Mouse (Mus musculus) brain, adult 2 months (tissue): ENCODE measurements around the gene Serpinb1a.
"Not testable (repeated sequence)": the region's sequence is repeated elsewhere in the genome, so short reads cannot be mapped to it uniquely, and the experiment has no call there.

Experiments used
- DNase-seq: peaks from one replicate; pipeline ENCODE4 v3.0.0; 2011; ENCODE audit warnings: low read depth, low spot score

Gene Serpinb1a

GRCm38 (mm10) chr13:32850668-32851404 lies at the start of gene Serpinb1a:
Gene Serpinb1a (minus strand): TSS chr13:32851185.
- DNase-seq, result peak; percentile 56

- DNase-seq, result peak; percentile 52
Measured at GRCm38 (mm10) chr13:32900639-32901038, 49.7 kb upstream of the Serpinb1a start.

GRCm38 (mm10) chr13:32899114-32899513 lies 48.1 kb upstream of the Serpinb1a start:
- not testable (repeated sequence) for DNase-seq

GRCm38 (mm10) chr13:32898111-32898510 lies 47.1 kb upstream of the Serpinb1a start, which contains the start of gene Serpinb1c:
Gene Serpinb1c (minus strand): TSS chr13:32898211.
- no peak for DNase-seq

- DNase-seq, result no peak
Measured at GRCm38 (mm10) chr13:32896931-32897330, 45.9 kb upstream of the Serpinb1a start.

- peak; percentile 48 for DNase-seq
Measured at GRCm38 (mm10) chr13:32884755-32885154, 33.8 kb upstream of the Serpinb1a start.

GRCm38 (mm10) chr13:32873862-32874261 lies 22.9 kb upstream of the Serpinb1a start:
- DNase-seq, result no peak

GRCm38 (mm10) chr13:32868843-32869242 lies 17.9 kb upstream of the Serpinb1a start:
- no peak for DNase-seq

- not testable (repeated sequence) for DNase-seq
Measured at GRCm38 (mm10) chr13:32868233-32868632, 17.2 kb upstream of the Serpinb1a start.

GRCm38 (mm10) chr13:32867030-32867429 lies 16.0 kb upstream of the Serpinb1a start:
- no peak for DNase-seq

- peak; percentile 90 for DNase-seq
Measured at GRCm38 (mm10) chr13:32866484-32866883, 15.5 kb upstream of the Serpinb1a start.

GRCm38 (mm10) chr13:32865591-32865990 lies 14.6 kb upstream of the Serpinb1a start:
- no peak for DNase-seq

GRCm38 (mm10) chr13:32864529-32864928 lies 13.5 kb upstream of the Serpinb1a start:
- not testable (repeated sequence) for DNase-seq

GRCm38 (mm10) chr13:32863456-32863855 lies 12.5 kb upstream of the Serpinb1a start:
- no peak for DNase-seq

- no peak for DNase-seq
Measured at GRCm38 (mm10) chr13:32860821-32861220, 9.8 kb upstream of the Serpinb1a start.

- no peak for DNase-seq
Measured at GRCm38 (mm10) chr13:32853073-32853472, 2.1 kb upstream of the Serpinb1a start.

- DNase-seq, result no peak
Measured at GRCm38 (mm10) chr13:32852539-32852938, 1.6 kb upstream of the Serpinb1a start.

- DNase-seq, result peak; percentile 79
Measured at GRCm38 (mm10) chr13:32851967-32852366, 982 bp upstream of the Serpinb1a start.

GRCm38 (mm10) chr13:32850156-32850555 lies 829 bp downstream of the Serpinb1a start:
- DNase-seq, result no peak

GRCm38 (mm10) chr13:32849531-32850123 lies 1.4 kb downstream of the Serpinb1a start:
- no peak for DNase-seq

- no peak for DNase-seq
Measured at GRCm38 (mm10) chr13:32849092-32849491, 1.9 kb downstream of the Serpinb1a start.

- peak; percentile 33 for DNase-seq
Measured at GRCm38 (mm10) chr13:32846221-32846620, 4.8 kb downstream of the Serpinb1a start.

GRCm38 (mm10) chr13:32841349-32841748 lies 9.6 kb downstream of the Serpinb1a start:
- no peak for DNase-seq
